Mouse (Mus musculus) megakaryocyte progenitor cell, adult 5-6 weeks (primary cell): Measurements from ENCODE around the gene D17Wsu92e. TPM values are rescaled to one million over a fixed set of nuclear protein-coding genes. Genes with fewer than 3 reads are reported as not detected.

Source experiments
- ATAC-seq: replicated peaks from 2 replicates; pipeline ENCODE4 v1.8.0; 2016; ENCODE audit warnings: mild to moderate bottlenecking, moderate TSS enrichment, inconsistent platforms; ENCODE audit not compliant: poor library complexity
- total RNA-seq, 2 experiments: library from RNA; stranded (forward) in 1 of 2; stranded (reverse) in 1 of 2; fragments of 157-497, 149-512 nt in 1 of 2; fragments of 200-1000 nt in 1 of 2; gene quantifications; 2 replicates each; pipeline versions ENCODE4 v1.2.3 to v1.2.4; 2015 to 2017

Gene D17Wsu92e
- total RNA-seq, 2 experiments from 2014 or later: 32.4 to 46.4 TPM

DNA sequence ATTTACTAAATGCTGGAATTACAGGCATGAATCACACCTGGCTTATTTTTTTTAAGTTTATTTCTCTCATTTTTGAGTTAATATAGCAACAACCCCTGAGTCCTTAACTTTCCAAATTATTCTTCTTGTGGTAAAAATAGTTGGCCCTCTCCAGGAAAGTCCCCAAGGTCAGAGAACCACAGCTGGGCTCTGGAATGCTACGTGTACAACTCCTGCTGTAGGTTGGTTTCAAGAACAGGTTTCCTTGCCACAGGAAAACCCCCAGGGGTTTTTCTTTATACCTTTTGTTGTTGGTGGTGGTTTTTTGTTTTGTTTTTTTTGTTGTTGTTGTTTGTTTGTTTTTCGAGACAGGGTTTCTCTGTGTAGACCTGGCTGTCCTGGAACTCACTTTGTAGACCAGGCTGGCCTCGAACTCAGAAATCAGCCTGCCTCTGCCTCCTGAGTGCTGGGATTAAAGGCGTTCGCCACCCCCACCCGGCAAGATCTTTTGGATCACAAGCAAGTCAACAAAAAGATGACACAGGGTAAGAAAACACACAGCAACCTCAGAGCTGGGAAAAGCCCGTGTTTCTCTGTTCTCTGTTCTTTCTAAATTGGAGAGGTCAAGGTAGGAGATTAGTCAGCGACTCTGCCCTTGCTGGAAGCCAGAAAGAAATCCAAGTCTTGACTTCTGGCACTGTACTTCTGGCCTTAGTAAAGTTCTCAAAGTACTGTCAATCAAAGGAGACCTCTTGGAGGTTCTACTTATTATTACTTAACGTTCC, 2.9 kb upstream of the D17Wsu92e start:
- ATAC-seq: no peak

DNA sequence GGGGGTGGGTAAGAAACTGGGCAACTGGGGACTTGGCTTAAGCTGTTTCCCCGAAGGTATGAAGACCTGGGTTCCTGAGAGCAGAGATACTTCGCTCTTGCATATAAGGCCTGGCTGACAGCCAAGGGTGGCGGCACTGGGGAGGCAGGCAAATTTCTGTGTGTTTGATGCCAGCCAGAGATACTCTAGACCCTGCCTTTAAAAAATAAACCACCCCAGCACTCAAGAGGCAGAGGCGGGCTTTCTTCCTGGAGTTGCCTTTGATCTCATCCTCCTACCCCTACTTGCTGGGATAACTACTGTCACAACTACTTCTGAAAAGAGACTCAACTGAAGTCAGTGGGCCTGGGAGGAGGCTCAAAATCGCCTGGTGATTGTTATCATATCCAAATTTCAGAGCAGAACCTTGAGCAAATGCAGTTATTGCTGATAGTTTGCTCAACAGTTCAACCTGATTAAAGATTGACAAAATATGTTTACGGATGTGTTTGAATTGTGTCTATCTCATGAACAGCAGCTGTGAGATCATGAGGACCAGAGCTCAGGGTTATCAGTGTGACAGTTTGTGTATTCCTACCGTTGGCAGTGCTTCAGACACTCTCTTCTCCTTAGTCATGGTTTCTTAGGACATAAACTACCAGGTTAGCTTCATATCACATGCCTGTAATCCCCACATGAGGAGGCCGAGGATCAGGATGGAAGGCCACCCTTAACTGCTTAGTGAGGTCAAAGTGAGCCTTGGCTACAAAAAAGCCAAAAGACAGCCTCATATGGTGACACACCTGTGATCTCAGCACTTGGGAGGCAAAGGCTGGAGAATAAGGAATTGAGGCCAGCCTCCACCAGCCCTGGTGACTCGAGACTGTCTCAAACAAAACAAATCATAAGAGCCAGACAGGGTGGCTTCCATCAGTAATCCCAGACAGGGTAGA, 1.2 kb upstream of the D17Wsu92e start:
- peak; percentile 33 for ATAC-seq

DNA sequence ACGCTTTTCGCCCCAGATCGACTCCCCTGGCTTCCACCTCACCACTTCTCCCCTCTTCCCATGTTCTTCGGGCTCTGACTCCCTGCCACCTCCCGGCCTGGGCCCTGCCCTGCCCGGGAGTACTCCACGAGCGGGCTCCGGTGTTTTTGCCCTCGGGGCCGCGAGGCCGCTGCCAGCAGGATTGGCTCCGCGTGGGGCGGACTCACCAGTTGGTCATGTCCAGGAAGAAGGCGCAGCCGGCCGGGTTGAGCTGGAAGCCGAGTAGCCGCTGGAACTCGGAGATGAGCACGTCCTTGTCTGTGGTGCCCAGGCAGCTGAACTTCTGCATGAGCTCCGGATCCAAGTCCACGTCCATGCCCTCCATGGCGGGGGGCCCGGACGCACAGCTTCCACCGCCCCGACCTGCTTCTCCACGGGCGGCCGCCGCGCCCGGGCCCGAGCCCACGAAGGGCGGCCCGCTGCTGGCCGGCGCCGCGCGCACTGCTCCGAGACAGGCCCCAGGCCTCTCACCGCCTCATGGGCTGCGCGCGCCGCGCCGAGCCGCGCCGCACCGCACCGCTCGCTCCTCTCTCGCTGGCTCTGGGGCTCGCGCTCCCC, 379 bp downstream of the D17Wsu92e start:
- no peak for ATAC-seq

DNA sequence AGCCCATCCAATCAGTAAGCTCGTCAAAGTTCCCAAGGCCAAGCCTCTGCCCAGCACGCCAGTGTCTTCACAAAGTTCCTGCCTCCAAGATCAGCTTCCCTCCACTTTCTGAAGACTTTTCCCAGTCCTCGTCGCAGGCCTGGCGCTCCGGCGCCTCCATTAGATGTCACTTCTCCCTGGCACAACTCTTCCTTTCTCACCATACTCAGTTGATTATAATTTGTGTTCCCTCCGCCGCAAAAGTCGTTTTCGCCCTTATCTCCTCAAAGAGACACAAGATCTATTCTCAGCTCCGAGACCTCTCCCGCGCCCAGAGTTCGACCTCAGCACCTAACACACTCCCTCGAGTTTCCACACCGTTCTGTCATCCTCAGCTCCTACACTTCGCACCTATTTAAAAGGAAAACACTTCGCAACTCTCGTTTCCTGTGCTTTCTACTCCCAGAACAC, 902 bp downstream of the D17Wsu92e start:
- ATAC-seq: peak; percentile 8; the same call in 1 of the 2 replicates

DNA sequence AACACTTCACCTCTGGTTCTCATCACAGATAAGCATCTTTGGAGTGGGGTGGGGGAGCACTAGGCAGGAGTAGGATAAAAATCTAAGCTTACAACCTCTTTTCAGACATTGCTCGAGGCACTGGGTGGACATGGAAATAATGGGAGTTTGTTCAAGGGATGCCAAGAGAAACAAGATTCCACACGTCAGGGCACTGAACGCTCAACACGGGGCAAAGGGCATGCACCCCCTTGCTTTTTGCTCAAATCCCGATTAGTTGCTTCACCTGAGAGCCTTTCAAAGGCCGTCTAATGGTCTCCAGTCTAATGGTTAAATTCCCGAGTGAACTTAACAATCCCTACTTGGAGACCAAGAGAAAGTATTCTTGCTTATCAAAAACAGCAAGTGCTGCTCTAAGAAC, 1.4 kb downstream of the D17Wsu92e start:
- no peak for ATAC-seq

DNA sequence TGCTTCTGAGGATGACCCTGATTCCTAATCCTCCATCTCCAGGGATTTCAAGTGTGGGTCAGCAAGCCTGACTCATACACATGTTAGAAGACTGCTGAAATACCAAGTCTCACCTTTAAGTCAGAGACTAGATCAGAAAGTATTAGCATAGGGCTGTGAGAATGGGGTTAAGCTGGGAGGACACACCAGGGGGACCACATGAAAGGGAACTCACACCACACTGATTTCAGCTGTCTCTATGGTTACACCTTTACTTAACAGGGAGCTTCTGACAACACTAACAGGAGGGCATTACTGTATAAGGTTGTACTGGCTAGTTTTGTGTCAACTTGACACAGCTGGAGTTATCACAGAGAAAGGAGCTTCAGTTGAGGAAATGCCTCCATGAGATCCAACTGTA, 5.8 kb downstream of the D17Wsu92e start:
- no peak for ATAC-seq

DNA sequence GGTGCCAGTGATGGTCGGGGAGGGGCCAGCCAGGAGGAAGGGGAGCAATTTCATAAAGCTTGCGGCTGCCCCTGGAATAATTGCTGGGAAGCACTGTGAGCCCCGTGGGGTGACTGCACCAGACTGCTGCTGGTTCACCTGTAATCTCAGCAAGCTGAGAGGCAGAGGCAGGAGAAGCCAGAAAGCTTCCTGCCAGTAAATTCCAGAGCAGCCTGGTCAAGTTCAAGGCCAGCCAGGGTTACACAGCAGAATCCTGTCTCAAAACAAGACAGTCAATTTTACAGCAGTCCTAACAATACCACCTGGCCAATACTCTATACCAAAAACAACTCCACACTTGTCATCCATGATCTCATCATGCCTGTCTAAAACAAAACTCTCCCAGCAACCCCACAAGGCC, 8.5 kb downstream of the D17Wsu92e start:
- no peak for ATAC-seq

DNA sequence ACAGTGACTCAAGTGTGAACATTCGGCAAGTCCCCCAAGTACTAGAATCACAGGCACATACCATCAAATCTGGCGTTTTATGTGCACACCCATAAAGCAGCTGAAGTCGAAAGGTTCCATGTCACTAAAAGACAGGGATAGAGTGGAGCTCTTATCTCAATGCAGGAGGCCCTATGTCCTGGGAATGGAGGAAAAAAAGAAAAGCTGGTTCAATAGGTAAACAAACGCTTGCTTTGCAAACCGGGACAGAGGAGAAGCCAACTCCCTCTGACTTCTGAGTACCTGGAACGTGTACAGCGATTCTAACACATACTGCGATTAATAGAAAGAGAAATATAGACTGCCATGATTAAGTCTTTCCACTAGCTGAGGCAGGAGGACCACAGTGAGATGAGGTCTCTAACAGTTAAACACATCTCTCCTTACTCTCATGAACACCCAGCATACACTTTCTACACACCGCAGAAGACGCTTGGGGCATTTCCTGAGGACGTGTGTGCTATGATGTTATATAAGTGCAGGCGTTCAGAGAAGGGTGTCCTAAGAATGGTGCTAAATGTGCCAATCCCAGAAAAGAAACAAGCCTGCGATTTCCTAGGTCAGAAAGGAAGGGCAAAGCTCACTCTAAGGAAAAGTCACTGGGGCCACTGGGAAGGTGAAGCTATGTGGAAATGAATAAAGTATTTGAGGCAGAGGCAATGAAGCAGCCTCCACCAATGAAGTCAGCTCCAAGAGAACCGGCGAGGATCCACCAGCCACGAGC, 9.7 kb downstream of the D17Wsu92e start:
- ATAC-seq: no peak

DNA sequence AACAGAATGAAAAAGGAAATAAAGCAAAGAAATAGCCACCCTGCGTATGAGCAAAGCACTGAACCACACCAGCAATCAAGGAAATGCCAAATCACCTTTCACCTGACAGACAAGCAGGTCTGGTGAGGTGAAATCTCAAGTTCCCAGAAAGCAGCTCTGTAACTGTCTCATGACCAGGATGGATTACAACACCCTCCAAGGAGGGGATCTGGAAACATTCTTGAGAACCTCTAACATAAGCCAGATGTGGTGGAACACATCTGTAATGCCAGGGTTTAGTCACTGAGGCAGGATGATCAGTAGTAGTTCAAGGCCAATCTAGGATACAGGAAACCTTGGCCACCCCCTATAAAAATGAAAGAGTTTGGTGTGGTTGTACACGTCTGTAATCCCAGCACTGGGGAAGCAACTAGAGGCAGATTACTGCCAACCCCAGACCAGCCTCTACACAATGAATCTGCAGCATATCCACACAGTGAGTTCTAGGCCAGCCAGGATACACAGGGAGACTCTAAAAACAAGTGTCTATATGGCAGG, 12.8 kb downstream of the D17Wsu92e start:
- ATAC-seq: no peak

DNA sequence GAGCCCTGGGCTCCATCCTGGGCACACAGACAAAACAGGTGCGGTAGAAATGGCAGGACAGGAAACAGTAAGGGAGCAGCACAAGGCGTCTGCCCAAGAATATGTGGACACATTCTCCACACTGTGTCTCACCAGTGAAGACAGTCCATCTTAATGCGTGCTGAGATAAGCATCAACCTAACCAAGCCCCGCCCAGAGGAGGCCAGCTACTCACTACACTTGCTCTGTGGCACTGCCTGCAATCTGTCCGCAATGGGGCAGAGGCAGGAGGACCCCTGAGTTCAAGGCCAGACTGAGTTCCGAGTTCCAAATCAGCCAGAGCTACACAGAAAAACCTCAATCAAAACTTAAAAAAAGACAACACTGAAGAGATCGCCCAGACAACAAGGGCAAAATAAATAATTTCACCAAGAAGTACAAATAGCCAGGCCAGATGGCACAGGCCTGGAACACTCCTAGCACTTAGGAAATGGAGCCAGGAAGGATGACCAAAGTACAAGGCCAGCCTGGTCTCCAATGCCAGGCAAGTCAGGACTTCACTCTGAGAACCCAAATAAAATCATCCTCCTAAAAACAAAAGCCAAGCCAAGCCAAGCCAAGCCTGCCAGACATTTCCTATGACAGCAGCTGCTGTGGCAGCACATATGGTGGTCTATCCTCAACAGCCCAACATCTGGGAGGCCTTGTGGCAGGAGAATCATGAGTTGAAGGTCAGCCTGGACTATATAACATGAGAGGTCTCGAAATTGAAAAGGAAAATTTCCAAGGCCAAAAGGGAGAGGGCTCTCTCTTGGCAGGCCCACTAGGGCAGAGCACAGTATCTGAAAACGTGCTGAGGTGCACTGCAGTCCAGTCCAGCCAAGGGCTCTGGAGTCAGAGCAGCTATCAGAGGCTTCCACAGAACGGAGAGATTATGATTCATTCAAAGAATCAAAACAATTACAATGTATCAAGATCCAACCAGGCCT, 15.4 kb downstream of the D17Wsu92e start:
- ATAC-seq: peak; percentile 54

DNA sequence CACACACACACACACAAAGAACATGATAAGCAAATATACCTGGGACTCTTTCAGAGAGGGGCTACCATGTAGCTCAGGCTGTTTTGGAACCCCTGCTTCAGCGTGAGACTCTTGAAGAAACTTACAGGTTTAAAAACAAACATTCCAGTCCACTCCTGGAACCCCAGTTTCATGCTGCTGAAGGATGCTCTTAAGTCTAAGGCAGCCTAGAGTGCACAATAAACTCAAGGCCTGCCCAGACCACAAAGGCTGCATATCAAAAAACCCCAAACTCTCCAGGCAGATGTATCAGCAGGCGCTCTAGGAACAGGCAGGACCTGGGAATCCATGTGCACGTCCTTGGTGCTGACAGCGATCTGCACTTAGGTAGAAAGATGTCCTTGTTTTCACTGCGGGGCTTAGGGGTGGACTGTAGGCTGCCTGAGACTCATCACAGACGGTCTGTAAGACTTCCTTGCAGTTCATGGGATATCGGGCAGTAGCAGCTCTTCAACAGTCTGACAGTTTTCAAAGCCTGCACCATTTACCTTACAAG, 16.2 kb downstream of the D17Wsu92e start:
- ATAC-seq: no peak

DNA sequence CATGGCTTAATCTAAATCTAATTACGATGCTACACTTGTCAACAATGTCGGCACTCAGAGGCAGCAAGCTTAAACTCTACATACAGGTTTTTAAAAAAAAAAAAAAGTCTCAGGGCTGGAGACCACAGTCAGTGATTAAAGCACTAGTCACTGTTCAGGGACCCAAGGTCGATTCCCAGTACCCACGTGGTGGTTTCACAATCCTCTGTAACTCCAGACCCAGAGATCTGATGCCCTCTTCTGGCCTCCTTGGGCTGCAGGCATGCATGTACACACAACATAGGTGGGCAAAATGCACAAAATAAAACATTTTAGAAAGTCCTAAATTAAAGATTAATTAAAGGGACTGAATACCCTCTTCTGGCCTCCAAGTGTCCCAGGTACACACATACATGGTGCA, 16.7 kb downstream of the D17Wsu92e start:
- ATAC-seq: no peak

DNA sequence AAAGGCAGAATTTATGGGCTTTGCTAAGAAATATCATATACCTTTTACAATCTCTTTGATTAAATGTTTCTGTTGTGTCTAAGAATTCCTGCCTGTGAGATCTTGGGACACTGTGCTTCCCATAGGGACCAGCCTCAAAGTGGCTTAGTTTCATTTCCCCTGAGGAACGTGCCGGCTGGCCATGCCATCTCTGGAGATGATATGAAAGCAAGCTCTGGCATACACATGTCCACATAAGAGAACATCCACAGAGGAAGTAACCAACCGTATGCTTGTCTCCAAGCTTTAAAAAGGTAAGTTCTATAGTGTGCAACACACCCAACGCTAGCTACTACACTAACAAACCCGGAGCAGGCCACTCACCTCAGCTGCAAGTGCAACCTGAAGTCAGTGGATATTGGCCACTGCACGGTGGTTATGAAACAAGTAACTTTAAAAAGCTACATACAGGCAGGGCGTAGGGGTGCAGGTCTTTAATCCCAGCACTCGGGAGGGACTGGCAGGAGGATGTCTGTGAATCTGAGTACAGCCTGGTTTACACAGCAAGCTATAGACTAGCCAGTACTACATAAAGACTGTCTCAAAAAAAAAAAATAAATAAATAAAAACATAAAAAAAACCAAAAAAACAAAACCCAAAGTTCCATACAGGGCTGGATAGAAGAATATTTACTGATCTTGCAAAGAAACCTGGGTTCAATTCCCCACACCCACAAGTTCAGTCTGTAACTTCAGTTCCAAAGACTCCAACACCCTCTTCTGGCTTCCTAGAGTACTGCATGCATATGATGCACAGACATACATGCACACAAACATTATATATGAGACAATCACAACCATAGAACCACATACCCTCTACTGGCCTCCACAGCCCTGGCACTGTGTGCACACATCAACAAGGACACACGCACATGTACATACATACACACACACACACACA, 19.5 kb downstream of the D17Wsu92e start:
- ATAC-seq: peak; percentile 30

DNA sequence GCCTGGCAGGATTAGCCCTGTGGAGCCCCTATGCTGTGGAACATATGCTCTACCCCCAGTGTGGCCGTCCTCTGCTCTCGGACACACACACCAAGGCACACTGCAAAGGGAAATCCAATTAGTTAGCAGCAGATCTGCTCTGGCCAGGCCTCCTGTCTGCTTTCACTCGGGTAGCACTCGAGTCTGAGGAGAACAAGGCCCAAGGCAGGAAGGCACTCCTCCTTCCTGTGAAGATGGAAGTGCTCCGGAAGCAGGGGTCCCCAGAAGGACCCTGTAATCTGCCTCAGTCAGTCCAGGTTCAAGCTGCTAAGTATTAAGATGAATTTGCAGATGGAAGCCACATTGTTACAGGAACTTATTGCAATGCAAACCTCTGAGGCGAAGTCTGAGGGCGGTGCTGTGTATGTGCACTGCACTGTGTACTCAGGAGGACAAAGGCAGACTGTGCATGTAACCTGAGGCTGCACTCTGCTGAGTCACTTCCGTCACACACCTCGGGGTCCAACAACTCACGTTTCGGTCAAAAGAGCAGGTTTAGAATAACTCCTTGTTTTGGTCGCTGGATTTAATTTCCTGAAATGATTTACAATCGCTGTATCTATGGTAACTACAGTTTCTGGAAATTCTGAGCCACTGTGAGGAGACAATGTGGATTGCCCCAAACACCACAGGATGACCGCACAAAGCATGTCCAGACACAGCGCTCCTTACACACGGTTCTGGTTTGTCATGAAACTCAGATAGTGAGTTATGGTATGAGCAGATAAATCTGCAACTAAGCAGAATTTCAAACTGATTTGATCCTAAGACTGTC, 20.5 kb downstream of the D17Wsu92e start:
- ATAC-seq: peak; percentile 21; the same call in 1 of the 2 replicates

DNA sequence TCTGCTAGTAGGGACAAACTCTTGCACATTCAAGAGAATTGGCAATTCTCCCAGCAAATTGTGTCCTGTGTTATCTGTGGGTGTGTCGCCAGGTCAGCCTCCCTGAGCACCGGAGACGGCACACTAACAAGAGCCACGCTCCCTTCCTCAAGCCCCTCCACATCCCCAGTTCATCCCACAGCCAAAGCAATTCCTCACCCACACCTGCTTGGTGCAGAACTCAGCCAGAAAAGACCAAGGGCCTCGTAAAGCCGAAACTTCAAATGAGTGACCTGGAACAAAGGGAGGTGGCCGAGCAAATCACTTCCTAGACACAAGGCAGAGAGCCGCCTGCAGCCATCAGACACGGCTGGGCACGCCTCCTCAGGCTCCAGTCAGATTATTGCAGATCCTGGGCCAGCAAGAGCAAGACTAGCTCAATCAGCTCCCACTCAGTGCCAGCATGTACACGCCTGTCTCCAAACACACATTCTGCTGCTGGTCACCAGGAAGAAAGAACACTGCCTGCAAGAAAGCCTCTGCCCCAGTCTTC, 23.0 kb downstream of the D17Wsu92e start:
- ATAC-seq: peak; percentile 69

DNA sequence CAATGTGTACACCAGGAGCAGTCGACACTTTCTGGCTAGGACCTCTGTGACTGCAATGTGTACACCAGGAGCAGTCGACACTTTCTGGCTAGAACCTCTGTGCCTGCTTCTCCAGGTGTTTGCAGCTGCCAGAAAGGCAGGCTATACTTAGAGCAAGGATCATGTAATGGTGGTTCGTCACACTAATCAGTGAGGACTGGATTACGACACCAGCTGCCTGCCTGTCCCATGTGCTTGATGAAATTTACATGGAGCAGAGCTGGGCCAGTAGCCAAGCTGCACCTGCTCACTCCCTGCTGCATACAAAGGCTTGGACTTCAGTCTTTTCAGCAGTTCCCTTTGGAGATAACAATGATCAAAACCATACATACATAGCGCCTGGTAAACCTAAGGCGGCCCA, 23.7 kb downstream of the D17Wsu92e start:
- peak; percentile 32 for ATAC-seq

DNA sequence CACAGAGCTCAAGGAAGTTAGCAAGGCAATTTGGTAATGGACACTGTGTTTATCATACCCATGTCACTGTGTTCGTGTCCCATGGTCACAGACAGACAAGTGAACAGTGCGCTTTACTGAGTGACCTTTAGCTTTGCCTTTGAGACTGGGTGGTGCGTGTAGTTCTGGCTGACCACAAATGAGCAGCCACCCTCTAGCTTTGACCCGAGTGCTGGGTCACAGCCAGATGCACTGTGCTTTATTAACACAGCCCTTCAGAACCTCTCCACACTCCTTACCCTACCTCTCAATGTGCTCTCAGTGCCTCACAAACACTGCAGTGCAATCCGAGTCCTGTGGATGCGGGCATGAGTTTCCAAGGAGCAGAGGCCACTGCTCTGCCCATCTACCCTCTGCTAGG, 27.3 kb downstream of the D17Wsu92e start:
- no peak for ATAC-seq
